Mouse (Mus musculus) hindbrain, embryonic 16.5 days (tissue): ENCODE measurements around the gene Odf4. TPM values are rescaled to one million over a fixed set of nuclear protein-coding genes. Genes with fewer than 3 reads are reported as not detected.
A peak's percentile ranks its signal among the peaks of the same experiment; 100 is the strongest.
"Not testable (repeated sequence)": the region's sequence is repeated elsewhere in the genome, so short reads cannot be mapped to it uniquely, and the experiment has no call there.

ENCODE experiments used
- ATAC-seq: fragments of 200-750 bp; cut with Nextera tagmentation; 2 replicates; pipeline ENCODE4 v1.8.0; 2017; ENCODE audit warnings: moderate TSS enrichment, moderate library complexity
- H3K27ac ChIP-seq: fragments of 300-500 bp; sonication (generic); 2 replicates; pipeline ENCODE4 v1.5.1; 2014; ENCODE audit warnings: low read depth, mild to moderate bottlenecking, control low read depth, low read length, moderate library complexity
- H3K27me3 ChIP-seq: fragments of 300-500 bp; sonication (generic); replicated peaks from 2 replicates; pipeline ENCODE4 v1.6.1; 2014; ENCODE audit warnings: low read length; ENCODE audit not compliant: control insufficient read depth, insufficient read depth
- H3K36me3 ChIP-seq: fragments of 300-500 bp; sonication (generic); 2 replicates; pipeline ENCODE4 v1.6.1; 2014; ENCODE audit warnings: mild to moderate bottlenecking, low read length, moderate library complexity, mixed read lengths; ENCODE audit not compliant: control insufficient read depth, insufficient read depth
- H3K4me1 ChIP-seq: fragments of 300-500 bp; sonication (generic); 2 replicates; pipeline ENCODE4 v1.6.1; 2014; ENCODE audit warnings: low read depth, low read length; ENCODE audit not compliant: control insufficient read depth, insufficient read depth
- H3K4me2 ChIP-seq: fragments of 300-500 bp; sonication (generic); 2 replicates; pipeline ENCODE4 v1.6.1; 2014; ENCODE audit warnings: mild to moderate bottlenecking, low read length, control low read depth, moderate library complexity
- H3K4me3 ChIP-seq: fragments of 300-500 bp; sonication (generic); 2 replicates; pipeline ENCODE4 v1.5.1; 2014; ENCODE audit warnings: mild to moderate bottlenecking, low read length, control low read depth, moderate library complexity
- H3K9ac ChIP-seq: fragments of 300-500 bp; sonication (generic); 2 replicates; pipeline ENCODE4 v1.6.1; 2014; ENCODE audit warnings: low read depth, mild to moderate bottlenecking, control low read depth, low read length, moderate library complexity
- H3K9me3 ChIP-seq: fragments of 300-500 bp; sonication (generic); 2 replicates; pipeline ENCODE4 v1.6.1; 2014; ENCODE audit warnings: mild to moderate bottlenecking, low read length, moderate library complexity; ENCODE audit not compliant: control insufficient read depth
- WGBS: fragments of 180-500 bp; shearing (Covaris S2); extraction: QIAGEN DNeasy Blood & Tissue Kit; methylation state at CpG from one replicate; pipeline ENCODE4 v1.1.7; 2014; 5-methylcytosine and 5-hydroxymethylcytosine counted together
- polyA plus RNA-seq: library from polyadenylated mRNA; unstranded; fragments of >200 nt; fragmentation: Nextera tagmentation; extraction: Ambion mirVana; gene quantifications from 2 replicates; pipeline ENCODE4 v1.2.1, GENCODE M21; 2015

Odf4 gene
- 0.34 and 0.67 TPM in 2 replicates for polyA plus RNA-seq

DNA sequence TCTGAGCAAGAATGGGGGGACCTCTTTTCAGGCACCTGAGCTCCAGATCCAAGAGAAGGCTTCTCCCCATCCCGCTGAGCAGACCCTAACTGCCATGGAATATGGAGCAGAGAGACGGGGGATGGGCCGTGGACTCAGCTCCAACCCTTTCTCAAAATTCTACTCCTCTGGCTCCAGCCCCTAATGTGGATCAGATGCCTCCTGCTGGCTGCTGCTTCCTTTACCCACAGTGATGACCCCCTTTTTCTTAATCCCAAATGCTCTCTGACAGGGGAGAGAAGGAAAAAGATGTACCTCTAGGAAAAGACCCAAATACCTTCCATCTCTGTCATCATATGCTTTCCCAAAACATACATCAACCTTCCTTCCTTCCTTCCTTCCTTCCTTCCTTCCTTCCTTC, at the start of gene Odf4:
TSS of gene Odf4 (minus strand) at position 101 of the 400 bp plus-strand sequence.
- Histone ChIP-seq H3K9ac (no peak within 1 kb of the TSS), H3K4me2 (no peak within 1 kb of the TSS), H3K4me1 (no peaks in the 10 kb centered on the region), H3K4me3 (no peak within 1 kb of the TSS), H3K9me3 (no peaks in the 10 kb centered on the region), H3K27ac (no peak within 1 kb of the TSS), H3K27me3 (no peaks in the 10 kb centered on the region), H3K36me3 (no peaks in the 10 kb centered on the region)
- ATAC-seq = no peak
- WGBS = 79% methylated on average over 3 of the region's 3 CpGs

DNA sequence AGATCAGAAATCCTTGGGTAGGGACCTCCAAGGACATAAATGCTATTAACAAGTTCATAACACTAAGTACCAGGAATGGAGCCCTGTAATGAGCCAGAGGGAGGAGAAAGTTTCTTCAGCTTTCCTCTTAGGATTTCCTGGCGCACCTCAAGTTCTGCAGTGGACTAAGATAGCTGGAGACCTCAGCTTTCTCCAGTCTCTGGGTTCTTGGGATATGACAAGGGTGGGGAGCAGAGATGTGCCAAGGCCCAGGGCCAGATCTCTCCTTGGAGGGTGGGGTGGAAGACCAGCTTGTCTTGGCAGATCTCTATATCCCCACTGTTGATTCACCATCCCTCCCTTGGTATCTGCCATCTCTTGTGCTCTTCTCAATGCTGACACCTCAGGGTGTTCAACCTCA, 48.7 kb upstream of the Odf4 start:
- H3K4me1 ChIP-seq = peaks cover 6% of the 10 kb centered on the region; the same call in 1 of the 2 replicates
- 94% methylated on average over 1 of the region's 1 CpGs for WGBS
- H3K9me3 ChIP-seq = no peaks in the 10 kb centered on the region
- H3K4me3 ChIP-seq = no peak overlapping the region
- H3K4me2 ChIP-seq = no peak overlapping the region
- no peaks in the 10 kb centered on the region for H3K27me3 ChIP-seq
- no peaks in the 10 kb centered on the region for H3K36me3 ChIP-seq
- H3K27ac ChIP-seq = no peak overlapping the region
- H3K9ac ChIP-seq = no peak overlapping the region
- ATAC-seq = no peak

DNA sequence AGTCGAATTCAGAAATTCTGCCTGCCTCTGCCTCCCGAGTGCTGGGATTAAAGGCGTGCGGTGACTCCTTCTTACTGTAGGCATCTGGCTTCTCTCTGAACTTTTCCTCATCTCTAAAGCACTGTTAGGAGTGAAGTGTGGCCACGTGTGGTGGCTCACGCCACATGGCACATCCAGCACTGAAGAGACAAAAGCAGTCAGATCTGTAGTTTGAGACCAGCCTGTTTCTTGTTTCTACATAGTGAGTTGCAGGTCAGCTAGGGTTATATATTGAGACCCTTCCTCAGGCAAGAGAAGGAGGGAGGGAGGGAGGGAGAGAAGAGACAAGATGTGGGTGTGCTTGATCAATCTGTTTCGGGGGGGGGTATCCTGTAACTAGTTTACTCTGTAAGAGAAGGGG, 48.2 kb upstream of the Odf4 start, which contains the start of gene Rangrf:
TSS of gene Rangrf (minus strand) at position 101 of the 400 bp plus-strand sequence.
- H3K27me3 ChIP-seq = no peaks in the 10 kb centered on the region
- H3K27ac ChIP-seq = no peak within 1 kb of the TSS
- H3K9ac ChIP-seq = peak within 1 kb of the TSS; percentile 54; the same call in 1 of the 2 replicates
- ATAC-seq = no peak
- H3K36me3 ChIP-seq = no peaks in the 10 kb centered on the region
- peak within 1 kb of the TSS; percentile 46 for H3K4me3 ChIP-seq
- H3K4me1 ChIP-seq = peaks cover 6% of the 10 kb centered on the region; the same call in 1 of the 2 replicates
- H3K4me2 ChIP-seq = peak within 1 kb of the TSS; percentile 73
- no peaks in the 10 kb centered on the region for H3K9me3 ChIP-seq
- WGBS = 81% methylated on average over 7 of the region's 7 CpGs

DNA sequence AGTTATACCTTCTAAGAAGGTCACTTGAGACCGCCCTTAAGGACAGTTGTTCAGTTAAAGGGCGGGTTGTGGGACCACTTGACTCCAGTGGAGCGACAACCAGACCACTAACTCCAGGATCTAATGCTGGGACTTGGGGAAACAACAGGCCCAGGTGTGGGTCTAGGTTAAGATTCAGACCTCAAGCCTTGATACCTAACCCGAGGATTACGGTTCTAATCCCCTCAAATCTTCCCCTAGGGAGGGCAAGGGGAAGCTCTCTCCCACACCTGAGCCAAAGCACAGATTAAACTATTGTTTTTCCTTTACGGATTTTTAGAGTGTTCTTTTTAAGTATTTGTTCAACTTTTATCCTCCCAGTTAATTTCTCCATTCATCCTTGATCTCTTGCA, 47.2 kb upstream of the Odf4 start:
- WGBS = 31% methylated on average over 6 of the region's 6 CpGs
- H3K9ac ChIP-seq = peak overlapping the region; percentile 54
- H3K4me3 ChIP-seq = peak overlapping the region; percentile 46
- H3K4me2 ChIP-seq = peak overlapping the region; percentile 73
- no peaks in the 10 kb centered on the region for H3K36me3 ChIP-seq
- peaks cover 6% of the 10 kb centered on the region; the same call in 1 of the 2 replicates for H3K4me1 ChIP-seq
- no peak for ATAC-seq
- H3K9me3 ChIP-seq = no peaks in the 10 kb centered on the region
- H3K27me3 ChIP-seq = no peaks in the 10 kb centered on the region
- H3K27ac ChIP-seq = no peak overlapping the region

DNA sequence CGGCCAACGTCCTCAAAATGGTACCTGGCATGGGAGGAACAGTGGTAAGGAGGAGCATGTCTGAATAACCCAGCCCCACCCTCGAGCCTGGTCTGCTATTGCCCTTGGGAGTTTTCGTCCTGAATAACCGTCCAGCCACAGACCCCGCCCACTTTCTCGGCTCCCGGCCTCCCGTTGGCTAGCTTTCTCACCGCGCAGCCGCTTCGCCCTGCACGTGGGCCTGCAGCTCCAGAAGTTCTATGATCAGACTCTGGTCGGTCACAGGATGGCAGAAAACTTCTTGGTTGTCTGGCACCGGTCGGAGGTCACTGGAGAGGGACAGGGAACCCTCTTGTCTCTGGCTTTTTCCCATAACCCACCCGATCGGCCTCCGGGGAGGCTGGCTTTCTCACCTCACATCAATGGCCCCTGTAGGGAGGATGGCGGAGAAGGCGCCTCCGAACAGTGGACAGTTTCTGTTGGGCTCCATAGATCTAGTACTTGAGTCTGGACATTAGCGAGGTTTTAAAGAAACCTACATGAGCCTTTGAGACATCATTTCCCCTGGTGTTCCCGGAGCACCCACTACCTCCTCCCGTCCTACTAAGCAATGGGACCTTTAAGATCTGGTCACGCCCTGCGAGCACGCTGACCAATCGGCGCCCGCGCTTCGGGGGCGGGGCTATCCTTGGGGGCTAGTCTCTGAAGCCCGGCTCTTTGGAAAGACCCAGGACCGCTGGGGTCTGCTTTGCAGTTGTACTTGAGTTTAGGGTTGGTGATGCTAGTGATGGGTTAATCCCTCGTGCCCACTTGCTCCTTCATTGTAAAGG, 46.6 kb upstream of the Odf4 start:
- Histone ChIP-seq H3K9ac (peak overlapping the region; percentile 57), H3K4me2 (peak overlapping the region; percentile 73), H3K4me3 (peak overlapping the region; percentile 46)
- H3K36me3 ChIP-seq, H3K4me1 ChIP-seq, H3K27ac ChIP-seq, H3K27me3 ChIP-seq, H3K9me3 ChIP-seq: not testable (repeated sequence)
- ATAC-seq = peak; percentile 90
- WGBS = under 1% methylated on average over 37 of the region's 38 CpGs

DNA sequence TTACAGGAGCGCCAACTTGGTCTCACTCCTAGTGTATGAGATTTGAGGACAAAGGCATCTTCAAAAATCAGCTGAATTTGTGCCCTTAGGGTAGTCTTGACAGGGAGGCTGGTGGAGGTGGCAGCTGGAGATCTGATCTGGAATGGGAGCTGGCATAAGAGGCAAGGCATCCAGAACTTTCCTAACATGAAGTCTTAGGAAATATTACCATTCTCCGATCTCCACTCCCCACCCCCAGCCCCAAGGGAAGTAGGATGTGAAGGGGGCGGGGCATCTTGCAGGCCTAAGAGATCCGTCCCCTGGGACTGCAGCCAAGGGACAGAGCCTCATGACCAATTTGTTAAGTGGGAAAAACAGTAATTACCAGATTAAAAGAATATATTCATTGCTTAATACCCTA, 43.4 kb upstream of the Odf4 start:
- Histone ChIP-seq H3K36me3 (no peaks in the 10 kb centered on the region), H3K27me3 (no peaks in the 10 kb centered on the region), H3K4me1 (peaks cover 18% of the 10 kb centered on the region), H3K4me2 (no peak overlapping the region), H3K27ac (no peak overlapping the region), H3K4me3 (no peak overlapping the region), H3K9me3 (no peaks in the 10 kb centered on the region), H3K9ac (no peak overlapping the region)
- 81% methylated on average over 4 of the region's 4 CpGs for WGBS
- ATAC-seq = no peak

DNA sequence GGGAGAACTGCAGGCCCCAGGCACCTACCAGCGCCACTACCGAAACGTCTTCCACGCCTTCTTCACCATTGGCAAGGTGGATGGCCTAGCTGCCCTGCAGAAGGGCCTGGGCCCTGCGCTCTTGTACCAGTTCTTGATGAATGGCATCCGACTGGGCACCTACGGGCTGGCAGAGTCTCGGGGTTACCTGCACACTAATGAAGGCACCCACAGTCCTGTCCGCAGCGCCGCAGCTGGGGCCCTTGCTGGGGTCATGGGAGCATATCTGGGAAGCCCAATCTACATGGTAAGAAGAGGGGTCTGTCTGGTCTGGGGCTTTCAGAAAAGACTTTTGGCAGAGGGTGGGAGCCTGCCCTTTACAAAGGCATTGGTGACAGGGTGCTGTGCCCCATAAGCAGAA, 41.9 kb upstream of the Odf4 start:
- ATAC-seq = no peak
- no peak overlapping the region for H3K27ac ChIP-seq
- peaks cover 16% of the 10 kb centered on the region for H3K4me1 ChIP-seq
- no peaks in the 10 kb centered on the region for H3K27me3 ChIP-seq
- H3K4me2 ChIP-seq = peak overlapping the region; percentile 95; the same call in 1 of the 2 replicates
- WGBS = 83% methylated on average over 11 of the region's 11 CpGs
- H3K9me3 ChIP-seq = no peaks in the 10 kb centered on the region
- H3K4me3 ChIP-seq = no peak overlapping the region
- no peak overlapping the region for H3K9ac ChIP-seq
- no peaks in the 10 kb centered on the region for H3K36me3 ChIP-seq

DNA sequence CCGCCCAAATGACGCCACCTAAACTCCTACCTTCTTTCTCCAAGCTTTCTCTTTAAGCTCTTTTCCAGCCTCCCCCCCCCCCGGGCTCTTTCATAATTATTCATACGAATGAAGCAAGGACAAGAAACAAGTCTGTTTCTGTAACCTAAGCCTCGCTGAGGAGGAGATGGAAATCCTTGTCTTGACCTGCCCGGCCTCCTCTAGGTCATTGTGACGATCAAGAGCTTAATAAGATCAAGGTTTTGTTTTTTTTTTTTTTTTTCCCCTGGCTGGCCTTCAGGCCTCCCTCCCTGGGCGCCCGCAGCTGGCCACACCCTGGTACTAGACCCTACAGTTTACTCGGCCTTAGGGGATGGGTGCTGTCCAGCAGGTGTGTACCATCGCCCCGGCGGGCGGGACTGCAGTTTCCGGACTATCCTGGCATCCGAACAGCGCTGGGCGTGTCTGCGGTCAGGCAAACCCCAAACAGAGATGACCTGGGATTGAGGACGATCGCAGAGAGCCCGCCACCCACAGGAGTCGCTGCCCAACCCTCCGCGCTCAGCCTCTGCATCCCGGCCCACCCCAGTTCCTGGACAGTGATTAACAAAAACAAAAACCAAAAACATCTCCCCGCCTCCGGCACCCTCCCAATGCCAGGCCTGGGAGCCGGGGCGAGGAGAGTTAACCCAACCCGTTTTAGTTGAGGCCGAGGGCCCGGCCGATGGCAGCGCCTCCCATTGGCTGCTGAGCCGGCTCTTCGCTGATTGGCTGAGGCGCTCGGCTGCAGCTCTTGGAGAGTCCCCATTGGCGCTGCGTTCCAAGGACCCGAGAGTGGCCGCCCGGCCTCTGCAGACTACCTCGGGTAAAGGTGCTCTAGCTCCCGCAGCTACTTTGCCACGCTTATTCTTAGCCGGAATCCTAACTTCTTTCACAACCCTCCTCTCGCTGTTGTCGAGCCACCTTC, 40.7 kb upstream of the Odf4 start, which contains the start of gene Slc25a35:
TSS of gene Slc25a35 (plus strand) at position 795 of the 946 bp plus-strand sequence.
- Histone ChIP-seq H3K4me2 (peak within 1 kb of the TSS; percentile 95), H3K9me3 (no peaks in the 10 kb centered on the region), H3K36me3 (no peaks in the 10 kb centered on the region), H3K9ac (peak within 1 kb of the TSS; percentile 79), H3K4me3 (peak within 1 kb of the TSS; percentile 68), H3K27me3 (no peaks in the 10 kb centered on the region), H3K4me1 (peaks cover 12% of the 10 kb centered on the region), H3K27ac (peak within 1 kb of the TSS; percentile 77)
- under 1% methylated on average over 50 of the region's 50 CpGs for WGBS
- ATAC-seq = peak; percentile 97

DNA sequence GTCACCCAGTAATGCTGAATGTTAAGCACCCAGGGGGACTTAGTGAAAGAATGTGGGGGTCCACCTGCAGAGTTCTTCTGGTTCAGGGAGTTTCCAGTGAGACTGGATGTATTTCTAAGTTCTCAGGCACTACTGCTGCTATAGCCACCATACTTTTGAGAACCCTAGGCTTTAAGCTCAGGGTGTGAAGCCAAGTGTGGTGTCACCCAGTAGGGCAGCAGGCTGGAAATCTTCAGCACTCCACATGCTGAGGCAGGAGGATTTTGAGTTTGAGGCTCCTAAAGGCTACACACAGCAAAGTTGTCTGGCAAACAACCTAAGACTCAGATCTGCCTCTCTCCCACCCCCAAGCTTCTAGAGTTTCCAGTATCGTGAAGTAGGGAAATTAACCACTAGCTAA, 39.7 kb upstream of the Odf4 start:
- Histone ChIP-seq H3K4me3 (no peak overlapping the region), H3K27ac (no peak overlapping the region), H3K4me2 (peak overlapping the region; percentile 95; the same call in 1 of the 2 replicates), H3K9ac (no peak overlapping the region), H3K27me3 (no peaks in the 10 kb centered on the region), H3K36me3 (no peaks in the 10 kb centered on the region), H3K9me3 (no peaks in the 10 kb centered on the region), H3K4me1 (peaks cover 12% of the 10 kb centered on the region)
- no peak for ATAC-seq
- WGBS = 61% methylated on average over 1 of the region's 1 CpGs
